Comparison of ENCODE assay signal across 8 mouse cellular contexts in genomic region chr15:80091121-80091955, GRCm38 (mm10). TPM values are rescaled to one million over a fixed set of nuclear protein-coding genes. Genes with fewer than 3 reads are reported as not detected.
DNase-seq lines count a peak whose midpoint lies in the region; ATAC-seq and TF ChIP-seq lines count a peak whose summit lies in the region.

Syngr1 (plus strand) TSS chr15:80091334.
Rpl3 (minus strand) TSS chr15:80091868.

- peak within 1 kb of the TSS; percentile 95 for H3K4me3 ChIP-seq in G1E (ENCODE audit: low read depth, low read length)
- peak within 1 kb of the TSS; percentile 71 for H3K4me3 ChIP-seq in hindbrain, embryonic 10.5 days
- H3K4me3 ChIP-seq in lung, embryonic 16.5 days (ENCODE audit: low read length), result peak within 1 kb of the TSS; percentile 64
- peak within 1 kb of the TSS; percentile 75 for H3K4me3 ChIP-seq in thymus, adult 2 months (ENCODE audit: control insufficient read depth, insufficient read depth, low read length)

- ATAC-seq in G1E (ENCODE audit: extremely low read depth, insufficient number of reproducible peaks, low FRiP score, poor library complexity, severe bottlenecking), result peak; percentile 45
- ATAC-seq in frontal cortex, adult (ENCODE audit: low TSS enrichment), result peak; percentile 51
- peak; percentile 61 for ATAC-seq in lung, embryonic 16.5 days (ENCODE audit: low read depth)

- TF ChIP-seq CTCF in G1E (IDR thresholded peaks at IDR 0.05; ENCODE audit: low read depth, low read length), result peak; percentile 62
- TF ChIP-seq CTCF in thymus, adult 2 months (IDR thresholded peaks at IDR 0.05; ENCODE audit: borderline replicate concordance, control insufficient read depth, extremely low read depth, insufficient read depth, low read length, poor library complexity), result peak; percentile 95

- peak within 1 kb of the TSS; percentile 69 for H3K9ac ChIP-seq in lung, embryonic 16.5 days (ENCODE audit: low read length)

- 1% methylated on average over 79 of the region's 86 CpGs for WGBS in hindbrain, embryonic 10.5 days
- WGBS in lung, embryonic 16.5 days, result 2% methylated on average over 83 of the region's 86 CpGs
- WGBS in thymus, adult 2 months, result 5% methylated on average over 85 of the region's 86 CpGs

- H3K27ac ChIP-seq in hindbrain, embryonic 10.5 days, result peak within 1 kb of the TSS; percentile 85
- no peak within 1 kb of the TSS for H3K27ac ChIP-seq in lung, embryonic 16.5 days (ENCODE audit: low read length)
- H3K27ac ChIP-seq in thymus, adult 2 months (ENCODE audit: control insufficient read depth, insufficient read depth, low read length), result no peak within 1 kb of the TSS

- peaks cover 62% of the 10 kb centered on the region for H3K4me1 ChIP-seq in G1E (ENCODE audit: insufficient read depth, low read depth, low read length)
- peaks cover 28% of the 10 kb centered on the region for H3K4me1 ChIP-seq in hindbrain, embryonic 10.5 days (replicated peaks)
- 0 out of 2 replicates have a peak, but pooled peaks cover 3% of the 10 kb centered on the region for H3K4me1 ChIP-seq in lung, embryonic 16.5 days (replicated peaks; ENCODE audit: control insufficient read depth, insufficient read depth, low read length)
- H3K4me1 ChIP-seq in thymus, adult 2 months (replicated peaks; ENCODE audit: control insufficient read depth, insufficient read depth, low read length), result peaks cover 16% of the 10 kb centered on the region

- no peaks in the 10 kb centered on the region for H3K27me3 ChIP-seq in G1E (ENCODE audit: insufficient read depth, low read length)
- peaks cover 60% of the 10 kb centered on the region for H3K27me3 ChIP-seq in hindbrain, embryonic 10.5 days (ENCODE audit: insufficient read depth, poor library complexity, severe bottlenecking)
- peaks cover 34% of the 10 kb centered on the region for H3K27me3 ChIP-seq in lung, embryonic 16.5 days (ENCODE audit: control insufficient read depth, insufficient read depth, low read depth, low read length)
- H3K27me3 ChIP-seq in thymus, adult 2 months (ENCODE audit: control insufficient read depth, insufficient read depth, low read length), result no peaks in the 10 kb centered on the region; the same call in 1 of the 2 replicates

- DNase-seq in G1E (ENCODE audit: low spot score), result peak; percentile 86
- DNase-seq in cerebellum, adult 8-10 months, result peak; percentile 89
- DNase-seq in hindbrain, embryonic 10.5 days (ENCODE audit: low spot score), result peak; percentile 74
- peak; percentile 88 to 93 for DNase-seq in layer of hippocampus, postnatal 10 days (ENCODE audit: low spot score in 2 of 2)
- peak; percentile 53 for DNase-seq in ovary, adult 18-20 months (ENCODE audit: low spot score)
- DNase-seq in thymus, adult 2 months, result peak; percentile 87

- H3K36me3 ChIP-seq in G1E (replicated peaks), result peaks cover 30% of the 10 kb centered on the region
- no peaks in the 10 kb centered on the region for H3K36me3 ChIP-seq in hindbrain, embryonic 10.5 days
- H3K36me3 ChIP-seq in lung, embryonic 16.5 days (ENCODE audit: control insufficient read depth, insufficient read depth, low read length), result no peaks in the 10 kb centered on the region
- no peaks in the 10 kb centered on the region for H3K36me3 ChIP-seq in thymus, adult 2 months (ENCODE audit: control insufficient read depth, insufficient read depth, low read length)

- H3K9me3 ChIP-seq in G1E (replicated peaks), result no peaks in the 10 kb centered on the region; the same call in 1 of the 2 replicates
- H3K9me3 ChIP-seq in hindbrain, embryonic 10.5 days, result no peaks in the 10 kb centered on the region
- H3K9me3 ChIP-seq in lung, embryonic 16.5 days (ENCODE audit: control insufficient read depth, low read length), result no peaks in the 10 kb centered on the region

- peak; percentile 52 for TF ChIP-seq POLR2A in thymus, adult 2 months (IDR thresholded peaks at IDR 0.05; ENCODE audit: control insufficient read depth, extremely low read depth, insufficient read depth, low read length, poor library complexity)

- H3K4me2 ChIP-seq in lung, embryonic 16.5 days (ENCODE audit: low read depth, low read length), result peak within 1 kb of the TSS; percentile 80

RNA-seq across cellular contexts. Expression of gene Syngr1, which starts in this region (rescaled TPM):
- total RNA-seq in G1E (2014; fragmentation: Nextera tagmentation) (41.4 and 44.2 TPM in 2 replicates), G1E (2017) (74.6 and 96.9 TPM in 2 replicates)
- polyA plus RNA-seq in G1E (2012), result 86.9 and 89.8 TPM in 2 replicates
- polyA plus RNA-seq in hindbrain, embryonic 10.5 days (2016; fragmentation: Nextera tagmentation; extraction: Ambion mirVana), result 7.6 and 7.7 TPM in 2 replicates
- total RNA-seq in layer of hippocampus, postnatal 10 days (2021), result 100 to 1,000 TPM; 362 to 374 TPM
- 20.7 and 21.9 TPM in 2 replicates for polyA plus RNA-seq in lung, embryonic 16.5 days (2015; fragmentation: Nextera tagmentation; extraction: Ambion mirVana)
- 91.8 and 121 TPM in 2 replicates for polyA plus RNA-seq in thymus, adult 2 months (2012; rRNA removed)

RNA-seq across cellular contexts. Expression of gene Rpl3, which starts in this region (rescaled TPM):
- 1,019 and 1,021 TPM in 2 replicates for total RNA-seq in G1E (2014; fragmentation: Nextera tagmentation)
- total RNA-seq in G1E (2017), result 1,569 and 1,698 TPM in 2 replicates
- polyA plus RNA-seq in G1E (2012), result 114 and 176 TPM in 2 replicates
- 806 and 957 TPM in 2 replicates for polyA plus RNA-seq in hindbrain, embryonic 10.5 days (2016; fragmentation: Nextera tagmentation; extraction: Ambion mirVana)
- 100 to 1,000 TPM; 535 to 605 TPM for total RNA-seq in layer of hippocampus, postnatal 10 days (2021)
- 994 and 1,049 TPM in 2 replicates for polyA plus RNA-seq in lung, embryonic 16.5 days (2015; fragmentation: Nextera tagmentation; extraction: Ambion mirVana)
- polyA plus RNA-seq in thymus, adult 2 months (2012; rRNA removed), result 627 and 715 TPM in 2 replicates
